Mouse (Mus musculus) lung, postnatal 0 days (tissue): Measurements from ENCODE around the gene Asic2.

Experiments used
- CTCF ChIP-seq: IDR thresholded peaks from 2 replicates; pipeline ENCODE4 v1.5.1; 2016; ENCODE audit warnings: antibody characterized with exemption, mild to moderate bottlenecking
- EP300 ChIP-seq: IDR thresholded peaks from 2 replicates; pipeline ENCODE4 v1.6.1; 2016; ENCODE audit warnings: antibody characterized with exemption, mild to moderate bottlenecking, control low read depth

- TF ChIP-seq CTCF (no peak), EP300 (no peak)
These were observed at the start of gene Asic2 for GRCm38 (mm10) chr11:81968401-81968881.
